Mouse (Mus musculus): ENCODE measurements around the gene Tbc1d22a. TPM values are rescaled to one million over a fixed set of nuclear protein-coding genes. Genes with fewer than 3 reads are reported as not detected.

Tbc1d22a gene
- total and polyA plus RNA-seq, 2 experiments from 2014 or later = 13.9 to 19.8 TPM

DNA sequence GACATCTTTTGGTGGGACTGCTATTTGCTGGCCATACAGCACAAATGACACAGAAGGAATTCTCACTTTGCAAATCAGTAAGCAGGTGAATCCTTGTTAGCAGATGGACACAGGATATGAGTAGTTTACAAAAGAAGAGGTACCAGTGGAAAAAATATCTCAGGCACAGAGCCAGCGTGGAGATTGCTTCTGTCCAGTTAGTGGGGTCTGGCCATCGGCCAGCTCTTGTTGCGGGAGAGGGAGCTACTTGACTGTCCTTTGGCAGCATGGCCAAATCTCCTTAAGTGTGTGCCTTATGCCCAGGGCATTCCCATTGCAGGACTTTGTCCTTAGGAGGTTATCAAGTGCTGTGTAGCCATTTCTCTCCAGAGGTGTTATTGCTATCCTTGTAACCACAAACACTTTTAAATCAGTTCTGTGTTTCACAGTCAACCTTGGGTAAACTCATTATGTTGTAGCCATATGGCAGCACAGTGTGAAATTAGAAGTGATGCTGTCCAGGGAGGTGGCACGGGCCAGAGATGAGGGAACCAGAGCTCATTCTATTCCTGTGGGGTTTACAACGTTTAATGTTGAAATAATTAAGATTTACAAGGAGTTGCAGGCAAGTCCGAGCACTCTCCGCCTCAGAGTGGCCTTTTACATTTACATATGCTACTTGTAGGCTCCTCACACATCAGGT lies 17.7 kb downstream of the Tbc1d22a start:
- H3K27me3 ChIP-seq (ENCODE audit: insufficient read depth, low read length) = no peaks in the 10 kb centered on the region
- WGBS = 59% methylated on average over 7 of the region's 7 CpGs
- H3K9me3 ChIP-seq (ENCODE audit: low read length) = no peaks in the 10 kb centered on the region
- no peak overlapping the region for H3K4me2 ChIP-seq (ENCODE audit: low read depth, low read length, poor library complexity, severe bottlenecking)
- no peaks in the 10 kb centered on the region for H3K4me1 ChIP-seq (ENCODE audit: insufficient read depth, low read length)
- DNase-seq (ENCODE audit: low spot score) (peak; percentile 77), ATAC-seq (ENCODE audit: low FRiP score) (no peak)
- TF ChIP-seq CTCF (IDR thresholded peaks at IDR 0.05) = no peak
- H3K27ac ChIP-seq (ENCODE audit: low read depth, low read length) = no peak overlapping the region
- H3K4me3 ChIP-seq (ENCODE audit: low read depth, low read length) = no peak overlapping the region
- no peak overlapping the region for H3K9ac ChIP-seq (replicated peaks; ENCODE audit: low read length, poor library complexity, severe bottlenecking)
- peaks cover 16% of the 10 kb centered on the region; the same call in 1 of the 2 replicates for H3K36me3 ChIP-seq (ENCODE audit: insufficient read depth, low read length)

DNA sequence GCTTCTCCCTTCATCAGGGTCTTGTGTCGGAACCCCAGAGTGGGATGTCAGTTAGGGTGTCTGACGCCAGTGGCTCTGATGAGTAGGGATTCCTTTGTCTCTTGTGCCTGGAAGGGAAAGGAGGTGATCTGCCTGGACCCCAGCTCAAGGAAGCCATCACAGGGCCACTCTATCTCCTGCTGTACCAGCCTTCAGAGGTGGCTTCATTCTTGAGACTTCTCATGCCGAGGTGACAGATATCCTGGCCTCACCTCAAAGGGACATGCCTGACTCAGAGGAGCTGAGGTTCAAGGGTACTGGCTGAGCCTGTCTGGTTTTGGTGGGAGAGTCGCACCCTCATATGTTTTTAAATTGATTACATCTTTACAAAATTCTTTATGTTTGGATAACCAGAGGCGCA lies 19.7 kb downstream of the Tbc1d22a start:
- Histone ChIP-seq H3K4me3 (ENCODE audit: low read depth, low read length) (no peak overlapping the region), H3K27me3 (ENCODE audit: insufficient read depth, low read length) (no peaks in the 10 kb centered on the region), H3K9me3 (ENCODE audit: low read length) (no peaks in the 10 kb centered on the region), H3K27ac (ENCODE audit: low read depth, low read length) (no peak overlapping the region), H3K9ac (replicated peaks; ENCODE audit: low read length, poor library complexity, severe bottlenecking) (no peak overlapping the region), H3K4me1 (ENCODE audit: insufficient read depth, low read length) (no peaks in the 10 kb centered on the region), H3K4me2 (ENCODE audit: low read depth, low read length, poor library complexity, severe bottlenecking) (no peak overlapping the region), H3K36me3 (ENCODE audit: insufficient read depth, low read length) (peaks cover 17% of the 10 kb centered on the region; the same call in 1 of the 2 replicates)
- WGBS = 93% methylated on average over 5 of the region's 5 CpGs
- no peak for ATAC-seq (ENCODE audit: low FRiP score)
- no peak for DNase-seq (ENCODE audit: low spot score)
- no peak for TF ChIP-seq CTCF (IDR thresholded peaks at IDR 0.05)

DNA sequence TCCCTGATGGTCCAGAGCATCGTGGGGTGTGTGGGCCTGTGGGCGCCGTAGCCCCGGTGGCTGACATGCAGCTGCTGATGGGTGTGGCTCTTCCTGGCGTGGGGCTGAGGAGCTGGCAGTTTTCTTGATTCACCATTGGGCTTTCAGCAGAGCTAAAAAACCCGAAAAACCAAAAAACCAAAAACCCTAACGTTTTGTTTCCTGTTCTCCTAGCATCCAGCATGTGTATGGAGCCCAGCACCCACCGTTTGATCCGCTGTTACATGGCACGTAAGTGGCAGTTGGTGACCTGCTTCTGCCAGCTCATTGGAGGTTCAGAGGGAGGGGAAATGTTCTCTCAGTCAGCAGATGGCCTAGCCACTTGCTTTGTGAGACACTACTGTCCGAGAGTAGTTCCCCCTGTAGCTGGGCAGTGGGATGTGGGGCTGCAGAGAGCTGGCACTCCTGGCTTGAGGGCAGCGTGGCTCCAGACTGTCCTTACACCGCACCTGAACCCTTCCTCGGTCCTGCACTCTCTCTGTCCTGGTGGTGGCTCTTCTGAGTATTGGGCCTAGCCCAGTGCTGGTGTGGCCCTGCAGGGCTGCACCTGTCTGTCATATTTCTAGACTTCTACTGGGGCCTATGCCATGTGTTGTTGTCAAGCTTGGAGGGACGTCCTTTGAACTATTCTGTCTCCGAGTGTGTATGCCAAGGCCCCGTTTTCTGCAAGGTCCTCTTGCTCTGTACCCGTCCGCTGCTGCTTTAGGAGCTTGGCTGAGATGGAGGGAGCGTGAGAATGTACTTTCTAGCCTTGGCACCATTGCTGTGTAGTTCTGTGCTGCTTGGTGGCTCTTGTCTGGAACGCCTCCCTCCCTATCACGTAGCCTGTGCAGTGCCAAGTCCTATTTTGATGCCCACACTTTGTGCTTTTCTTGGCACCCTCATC lies 20.5 kb downstream of the Tbc1d22a start:
- Histone ChIP-seq H3K36me3 (ENCODE audit: insufficient read depth, low read length) (peaks cover 18% of the 10 kb centered on the region; the same call in 1 of the 2 replicates), H3K4me1 (ENCODE audit: insufficient read depth, low read length) (no peaks in the 10 kb centered on the region), H3K4me3 (ENCODE audit: low read depth, low read length) (no peak overlapping the region), H3K4me2 (ENCODE audit: low read depth, low read length, poor library complexity, severe bottlenecking) (no peak overlapping the region), H3K27ac (ENCODE audit: low read depth, low read length) (no peak overlapping the region), H3K9ac (replicated peaks; ENCODE audit: low read length, poor library complexity, severe bottlenecking) (no peak overlapping the region), H3K27me3 (ENCODE audit: insufficient read depth, low read length) (no peaks in the 10 kb centered on the region), H3K9me3 (ENCODE audit: low read length) (no peaks in the 10 kb centered on the region)
- no peak for TF ChIP-seq CTCF (IDR thresholded peaks at IDR 0.05)
- DNase-seq (ENCODE audit: low spot score) = peak; percentile 28
- WGBS = 86% methylated on average over 22 of the region's 22 CpGs
- ATAC-seq (ENCODE audit: low FRiP score) = no peak

DNA sequence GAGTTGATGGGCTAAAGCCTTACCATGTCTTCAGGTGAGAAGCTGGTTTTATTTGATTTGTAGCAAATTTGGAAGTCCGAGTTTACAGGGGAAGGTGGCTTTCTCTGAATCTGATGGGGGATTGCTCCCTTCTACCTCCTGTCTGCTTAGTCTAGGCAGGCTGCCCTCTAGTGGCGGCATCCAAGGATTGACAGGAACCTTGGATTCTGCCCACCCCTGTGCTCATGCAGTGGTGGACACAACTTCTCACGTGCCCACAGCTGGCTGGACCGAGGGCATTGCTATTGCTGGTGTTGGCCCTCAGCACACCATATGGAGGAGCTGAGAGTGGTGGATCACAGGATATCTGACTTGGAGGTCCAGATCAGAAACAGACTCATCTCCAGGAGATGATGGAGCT lies 22.0 kb downstream of the Tbc1d22a start:
- 38% methylated on average over 4 of the region's 4 CpGs for WGBS
- H3K9me3 ChIP-seq (ENCODE audit: low read length) = no peaks in the 10 kb centered on the region
- ATAC-seq (ENCODE audit: low FRiP score) (no peak), DNase-seq (ENCODE audit: low spot score) (peak; percentile 42)
- peaks cover 18% of the 10 kb centered on the region; the same call in 1 of the 2 replicates for H3K36me3 ChIP-seq (ENCODE audit: insufficient read depth, low read length)
- H3K4me1 ChIP-seq (ENCODE audit: insufficient read depth, low read length) = no peaks in the 10 kb centered on the region
- no peak overlapping the region for H3K4me2 ChIP-seq (ENCODE audit: low read depth, low read length, poor library complexity, severe bottlenecking)
- no peaks in the 10 kb centered on the region for H3K27me3 ChIP-seq (ENCODE audit: insufficient read depth, low read length)
- H3K4me3 ChIP-seq (ENCODE audit: low read depth, low read length) = no peak overlapping the region
- peak; percentile 75 for TF ChIP-seq CTCF (IDR thresholded peaks at IDR 0.05)
- H3K9ac ChIP-seq (replicated peaks; ENCODE audit: low read length, poor library complexity, severe bottlenecking) = no peak overlapping the region
- H3K27ac ChIP-seq (ENCODE audit: low read depth, low read length) = no peak overlapping the region

DNA sequence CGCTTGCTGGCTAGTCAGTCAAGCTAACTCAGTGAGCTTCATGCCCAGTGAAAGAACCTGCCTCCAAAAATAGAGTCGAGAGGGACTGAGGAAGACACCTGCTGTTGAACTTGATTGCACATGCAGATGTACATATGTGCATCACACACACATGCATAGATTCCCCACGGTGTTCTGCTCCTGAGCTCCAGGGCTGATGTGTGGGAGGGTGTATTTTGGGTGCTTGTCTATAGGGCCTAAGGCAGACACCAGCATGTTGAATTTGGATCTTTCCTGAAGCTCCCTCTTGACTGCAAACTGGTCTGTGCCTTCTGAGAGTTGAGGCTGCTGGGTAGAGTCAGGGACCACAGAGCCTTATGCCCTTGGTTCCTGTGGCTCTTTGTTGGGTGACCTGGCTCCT lies 23.8 kb downstream of the Tbc1d22a start:
- ATAC-seq (ENCODE audit: low FRiP score) (no peak), DNase-seq (ENCODE audit: low spot score) (no peak)
- H3K4me3 ChIP-seq (ENCODE audit: low read depth, low read length) = no peak overlapping the region
- no peak for TF ChIP-seq CTCF (IDR thresholded peaks at IDR 0.05)
- H3K9me3 ChIP-seq (ENCODE audit: low read length) = no peaks in the 10 kb centered on the region
- H3K9ac ChIP-seq (replicated peaks; ENCODE audit: low read length, poor library complexity, severe bottlenecking) = no peak overlapping the region
- no peaks in the 10 kb centered on the region for H3K4me1 ChIP-seq (ENCODE audit: insufficient read depth, low read length)
- no peaks in the 10 kb centered on the region for H3K27me3 ChIP-seq (ENCODE audit: insufficient read depth, low read length)
- H3K27ac ChIP-seq (ENCODE audit: low read depth, low read length) = no peak overlapping the region
- no peak overlapping the region for H3K4me2 ChIP-seq (ENCODE audit: low read depth, low read length, poor library complexity, severe bottlenecking)
- 95% methylated on average over 3 of the region's 3 CpGs for WGBS
- peaks cover 18% of the 10 kb centered on the region; the same call in 1 of the 2 replicates for H3K36me3 ChIP-seq (ENCODE audit: insufficient read depth, low read length)

DNA sequence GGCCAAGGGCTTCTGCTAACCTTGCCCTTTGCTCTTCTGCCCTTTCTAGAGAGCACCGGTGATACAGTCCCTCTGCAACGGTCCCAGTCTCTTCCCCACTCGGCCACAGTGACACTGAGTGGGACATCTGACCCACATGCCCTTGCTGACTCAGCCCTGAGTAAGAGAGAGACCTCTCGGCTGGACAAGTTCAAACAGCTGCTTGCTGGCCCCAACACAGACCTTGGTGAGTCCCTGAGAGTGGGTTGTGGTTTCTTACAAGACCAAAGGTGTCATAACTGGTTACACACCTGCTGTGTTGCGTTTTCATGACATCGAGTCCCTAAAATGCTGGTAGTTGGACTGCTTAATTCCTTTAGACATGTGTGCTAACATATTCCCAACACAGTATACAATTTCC lies 24.8 kb downstream of the Tbc1d22a start:
- Histone ChIP-seq H3K4me2 (ENCODE audit: low read depth, low read length, poor library complexity, severe bottlenecking) (no peak overlapping the region), H3K4me3 (ENCODE audit: low read depth, low read length) (no peak overlapping the region), H3K4me1 (ENCODE audit: insufficient read depth, low read length) (no peaks in the 10 kb centered on the region), H3K9ac (replicated peaks; ENCODE audit: low read length, poor library complexity, severe bottlenecking) (no peak overlapping the region), H3K36me3 (ENCODE audit: insufficient read depth, low read length) (peaks cover 18% of the 10 kb centered on the region; the same call in 1 of the 2 replicates), H3K27me3 (ENCODE audit: insufficient read depth, low read length) (no peaks in the 10 kb centered on the region), H3K27ac (ENCODE audit: low read depth, low read length) (no peak overlapping the region), H3K9me3 (ENCODE audit: low read length) (no peaks in the 10 kb centered on the region)
- ATAC-seq (ENCODE audit: low FRiP score) (no peak), DNase-seq (ENCODE audit: low spot score) (no peak)
- TF ChIP-seq CTCF (IDR thresholded peaks at IDR 0.05) = no peak
- 89% methylated on average over 6 of the region's 6 CpGs for WGBS
